Comparison of ENCODE assay signal across 23 mouse cellular contexts in the genomic region with DNA sequence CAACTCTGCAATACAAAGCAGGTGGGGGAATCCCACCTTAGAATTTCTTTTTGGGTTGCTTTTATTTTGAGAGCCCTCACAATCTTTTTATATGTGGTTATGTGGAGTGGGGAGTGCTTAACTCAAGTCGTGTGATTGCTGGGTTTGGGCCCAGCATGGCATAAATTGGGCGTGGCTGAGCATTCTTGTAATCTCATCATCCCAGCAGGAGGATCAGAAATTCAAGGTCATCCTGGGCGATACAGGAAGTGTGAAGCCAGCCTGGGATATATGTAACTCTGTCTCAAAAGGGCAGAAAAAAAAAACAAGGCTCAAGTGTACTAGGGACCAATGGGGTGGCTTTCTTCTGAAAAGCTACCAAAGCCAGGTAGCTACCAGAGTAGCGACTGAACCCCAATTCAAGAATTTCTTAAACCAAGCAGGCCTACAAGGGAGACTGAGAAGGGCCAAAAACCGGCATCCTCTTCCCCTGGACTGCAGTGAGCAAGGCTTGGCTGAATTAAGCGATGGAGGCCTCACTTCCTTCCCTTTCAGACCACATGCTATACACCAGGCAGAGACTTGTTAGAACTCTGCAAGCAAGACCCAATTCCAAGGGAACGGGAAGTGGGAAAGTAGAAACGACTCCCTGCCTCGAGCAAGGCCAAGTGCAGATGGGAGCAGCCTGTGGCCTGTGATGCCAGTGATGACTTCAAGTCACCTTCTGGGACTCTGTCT. TPM values are rescaled to one million over a fixed set of nuclear protein-coding genes. Genes with fewer than 3 reads are reported as not detected.
DNase-seq lines count a peak whose midpoint lies in the region; ATAC-seq and TF ChIP-seq lines count a peak whose summit lies in the region.
"Had no signal": no experiment of that assay in that cellular context is flagged by ENCODE, and none has a peak within 500 bp of the region (broad histone marks: within the 10 kb centered on the region; RNA-seq: fewer than 3 reads in every experiment).

No protein-coding gene starts in this region.

- no peaks in the 10 kb centered on the region for H3K9me3 ChIP-seq in erythroblast, embryonic 14.5 days (ENCODE audit: control insufficient read depth, low read length)
- no peaks in the 10 kb centered on the region for H3K9me3 ChIP-seq in liver, embryonic 15.5 days (replicated peaks)
- H3K9me3 ChIP-seq in midbrain, postnatal 0 days (ENCODE audit: low read length), result no peaks in the 10 kb centered on the region
- H3K9me3 ChIP-seq: forebrain, embryonic 13.5 days; heart, embryonic 13.5 days; hindbrain, embryonic 12.5 days; limb, embryonic 13.5 days; neural tube, embryonic 13.5 days had no signal

- H3K27ac ChIP-seq in testis, adult 2 months (ENCODE audit: control insufficient read depth, insufficient read depth, low read depth, low read length), result peak overlapping the region; percentile 21; the same call in 1 of the 2 replicates
- H3K27ac ChIP-seq in liver, embryonic 15.5 days (replicated peaks), result peak overlapping the region; percentile 97
- H3K27ac ChIP-seq in midbrain, postnatal 0 days (ENCODE audit: low read depth, low read length), result no peak overlapping the region
- H3K27ac ChIP-seq: forebrain, embryonic 13.5 days; gastrocnemius, adult 2 months; heart, embryonic 13.5 days; hindbrain, embryonic 12.5 days; limb, embryonic 13.5 days; neural tube, embryonic 13.5 days had no signal

- H3K27me3 ChIP-seq in testis, adult 2 months (ENCODE audit: control insufficient read depth, insufficient read depth, low read length), result no peaks in the 10 kb centered on the region
- no peaks in the 10 kb centered on the region for H3K27me3 ChIP-seq in erythroblast, embryonic 14.5 days (ENCODE audit: control insufficient read depth)
- no peaks in the 10 kb centered on the region for H3K27me3 ChIP-seq in liver, embryonic 15.5 days
- H3K27me3 ChIP-seq in midbrain, postnatal 0 days (ENCODE audit: insufficient read depth, low read length), result no peaks in the 10 kb centered on the region
- H3K27me3 ChIP-seq: forebrain, embryonic 13.5 days; heart, embryonic 13.5 days; hindbrain, embryonic 12.5 days; limb, embryonic 13.5 days; neural tube, embryonic 13.5 days; Patski had no signal

- ATAC-seq in liver, embryonic 15.5 days (ENCODE audit: insufficient read depth), result peak; percentile 89
- no peak for ATAC-seq in midbrain, postnatal 0 days (ENCODE audit: low FRiP score)
- ATAC-seq: CD4-positive, CD25-positive, alpha-beta regulatory T cell, adult 4 months; forebrain, embryonic 13.5 days; midbrain, embryonic 16.5 days; Patski had no signal

- no peaks in the 10 kb centered on the region; the same call in 1 of the 2 replicates for H3K36me3 ChIP-seq in testis, adult 2 months (ENCODE audit: control insufficient read depth, insufficient read depth, low read length)
- H3K36me3 ChIP-seq in erythroblast, embryonic 14.5 days (ENCODE audit: control insufficient read depth), result peaks cover 97% of the 10 kb centered on the region
- peaks cover 96% of the 10 kb centered on the region for H3K36me3 ChIP-seq in liver, embryonic 15.5 days (replicated peaks)
- peaks cover 50% of the 10 kb centered on the region for H3K36me3 ChIP-seq in midbrain, postnatal 0 days (ENCODE audit: insufficient read depth, low read length)

- H3K9ac ChIP-seq in liver, embryonic 15.5 days, result peak overlapping the region; percentile 55
- no peak overlapping the region for H3K9ac ChIP-seq in midbrain, postnatal 0 days (replicated peaks; ENCODE audit: low read length, poor library complexity, severe bottlenecking)
- H3K9ac ChIP-seq: forebrain, embryonic 13.5 days; heart, embryonic 13.5 days; hindbrain, embryonic 12.5 days; limb, embryonic 13.5 days; neural tube, embryonic 13.5 days had no signal

- TF ChIP-seq CTCF in testis, adult 2 months (IDR thresholded peaks at IDR 0.05; ENCODE audit: control insufficient read depth, insufficient read depth, insufficient replicate concordance, low read depth, low read length), result no peak
- no peak for TF ChIP-seq CTCF in midbrain, postnatal 0 days (IDR thresholded peaks at IDR 0.05)

- DNase-seq in testis, postnatal 14 days (ENCODE audit: low spot score), result no peak
- peak; percentile 22 to 63 for DNase-seq in spleen, postnatal 36 days (ENCODE audit: low spot score in 2 of 2)
- no peak for DNase-seq in heart, postnatal 14 days
- DNase-seq in urinary bladder, adult 2 months (ENCODE audit: low spot score), result no peak
- no peak for DNase-seq in midbrain, postnatal 0 days (ENCODE audit: low spot score)
- DNase-seq: cerebellum, postnatal 14 days; gastrocnemius, adult 2 months; kidney, adult 2 months; kidney, postnatal 4 days; lung, postnatal 36 days; retina, postnatal 1 day; thymus, postnatal 36 days had no signal

- no peaks in the 10 kb centered on the region; the same call in 1 of the 2 replicates for H3K4me1 ChIP-seq in testis, adult 2 months (ENCODE audit: control insufficient read depth, insufficient read depth, low read length)
- H3K4me1 ChIP-seq in erythroblast, embryonic 14.5 days (ENCODE audit: control insufficient read depth), result peaks cover 83% of the 10 kb centered on the region
- H3K4me1 ChIP-seq in liver, embryonic 15.5 days (replicated peaks), result peaks cover 72% of the 10 kb centered on the region
- no peaks in the 10 kb centered on the region for H3K4me1 ChIP-seq in midbrain, postnatal 0 days (ENCODE audit: insufficient read depth, low read length)
- H3K4me1 ChIP-seq: forebrain, embryonic 13.5 days; hindbrain, embryonic 12.5 days had no signal

- intact Hi-C loops in heart, postnatal 14 days (cut with DNase I), result no loop called here

- H3K4me3 ChIP-seq in testis, adult 2 months (ENCODE audit: control insufficient read depth, low read depth, low read length), result no peak overlapping the region
- H3K4me3 ChIP-seq in erythroblast, embryonic 14.5 days (replicated peaks), result peak overlapping the region; percentile 47
- peak overlapping the region; percentile 31 for H3K4me3 ChIP-seq in liver, embryonic 15.5 days (replicated peaks)
- H3K4me3 ChIP-seq in midbrain, postnatal 0 days (ENCODE audit: low read depth, low read length), result no peak overlapping the region
- H3K4me3 ChIP-seq: forebrain, embryonic 13.5 days; gastrocnemius, adult 2 months; heart, embryonic 13.5 days; hindbrain, embryonic 12.5 days; limb, embryonic 13.5 days; neural tube, embryonic 13.5 days had no signal

- H3K4me2 ChIP-seq in liver, embryonic 15.5 days, result peak overlapping the region; percentile 60
- H3K4me2 ChIP-seq in midbrain, postnatal 0 days (ENCODE audit: low read depth, low read length, poor library complexity, severe bottlenecking), result no peak overlapping the region
- H3K4me2 ChIP-seq: forebrain, embryonic 13.5 days; heart, embryonic 13.5 days; hindbrain, embryonic 12.5 days; limb, embryonic 13.5 days; neural tube, embryonic 13.5 days had no signal

- TF ChIP-seq POLR2A in testis, adult 2 months (IDR thresholded peaks at IDR 0.05; ENCODE audit: control insufficient read depth, low read depth, low read length), result no peak

- 31% methylated on average over 9 of the region's 9 CpGs for WGBS in liver, embryonic 15.5 days (ENCODE audit: insufficient replicate concordance)
- WGBS in midbrain, postnatal 0 days, result 81% methylated on average over 9 of the region's 9 CpGs

RNA-seq across cellular contexts. Expression of a gene that starts 8.6 kb away (rescaled TPM):
- 29.6 and 31.4 TPM in 2 replicates for polyA plus RNA-seq in testis, adult 2 months (2012; rRNA removed)
- polyA plus RNA-seq in erythroblast, embryonic 14.5 days (2012), result 11.9 and 12.6 TPM in 2 replicates
- 48.8 and 58.0 TPM in 2 replicates for polyA plus RNA-seq in liver, embryonic 15.5 days (2015; fragmentation: Nextera tagmentation; extraction: Ambion mirVana)
- 1 to 10 TPM; 7.8 to 8.0 TPM for total RNA-seq in heart, postnatal 14 days (2021)
- polyA plus RNA-seq in urinary bladder, adult 2 months (2012; rRNA removed), result 9.0 and 10.1 TPM in 2 replicates
- total RNA-seq in midbrain, postnatal 0 days (2014; rRNA removed), result 12.7 and 16.1 TPM in 2 replicates
- 12.8 and 13.1 TPM in 2 replicates for polyA plus RNA-seq in midbrain, postnatal 0 days (2015; fragmentation: Nextera tagmentation; extraction: Ambion mirVana)

RNA-seq across cellular contexts. Expression of a gene that starts 24.0 kb away (rescaled TPM):
- 18.4 and 24.2 TPM in 2 replicates for polyA plus RNA-seq in testis, adult 2 months (2012; rRNA removed)
- polyA plus RNA-seq in erythroblast, embryonic 14.5 days (2012), result 27.7 and 41.0 TPM in 2 replicates
- 37.5 and 47.5 TPM in 2 replicates for polyA plus RNA-seq in liver, embryonic 15.5 days (2015; fragmentation: Nextera tagmentation; extraction: Ambion mirVana)
- total RNA-seq in heart, postnatal 14 days (2021), result 10 to 100 TPM; 40.1 to 45.9 TPM
- 60.5 and 65.3 TPM in 2 replicates for polyA plus RNA-seq in urinary bladder, adult 2 months (2012; rRNA removed)
- 33.4 and 43.1 TPM in 2 replicates for total RNA-seq in midbrain, postnatal 0 days (2014; rRNA removed)
- 112 and 113 TPM in 2 replicates for polyA plus RNA-seq in midbrain, postnatal 0 days (2015; fragmentation: Nextera tagmentation; extraction: Ambion mirVana)

RNA-seq across cellular contexts. Expression of a gene that starts 32.4 kb away (rescaled TPM):
- polyA plus RNA-seq in testis, adult 2 months (2012; rRNA removed), result 0.75 and 0.77 TPM in 2 replicates
- 0.03 TPM in 1 of 2 replicates, not detected in the other for polyA plus RNA-seq in erythroblast, embryonic 14.5 days (2012)
- 2.0 and 2.9 TPM in 2 replicates for polyA plus RNA-seq in liver, embryonic 15.5 days (2015; fragmentation: Nextera tagmentation; extraction: Ambion mirVana)
- total RNA-seq in heart, postnatal 14 days (2021), result under 1 TPM in 1 of 2 experiments, not detected in 1; 0.27 TPM
- 0.39 and 0.56 TPM in 2 replicates for polyA plus RNA-seq in urinary bladder, adult 2 months (2012; rRNA removed)
- total RNA-seq in midbrain, postnatal 0 days (2014; rRNA removed), result 2.0 and 4.2 TPM in 2 replicates
- 1.1 and 1.2 TPM in 2 replicates for polyA plus RNA-seq in midbrain, postnatal 0 days (2015; fragmentation: Nextera tagmentation; extraction: Ambion mirVana)
- total RNA-seq: gastrocnemius, adult 2 months had no signal
- polyA plus RNA-seq: Patski had no signal

Comparison
In these comparisons a context has a peak if more than half of its experiments do, and no peak if none do; other contexts are left out.
1. H3K4me3 ChIP-seq: peak in erythroblast, embryonic 14.5 days (single experiment) and liver, embryonic 15.5 days (single experiment); none in testis, adult 2 months (single experiment) and midbrain, postnatal 0 days (single experiment).
2. DNase-seq: peak in spleen, postnatal 36 days (2 of 2); none in testis, postnatal 14 days (single experiment), heart, postnatal 14 days (0 of 2), urinary bladder, adult 2 months (single experiment) and midbrain, postnatal 0 days (single experiment).